Mouse (Mus musculus) CH12.LX (cell line): Measurements from ENCODE around the gene Elovl2. TPM values are rescaled to one million over a fixed set of nuclear protein-coding genes. Genes with fewer than 3 reads are reported as not detected.

ENCODE experiments used
- DNase-seq: peaks from one replicate; pipeline ENCODE4 v3.0.0-alpha.2; 2013; ENCODE audit errors: extremely low read depth
- H3K27ac ChIP-seq: 2 replicates; pipeline ENCODE4 v1.5.1; 2012; ENCODE audit warnings: low read depth, mild to moderate bottlenecking, control low read depth, moderate library complexity; ENCODE audit not compliant: insufficient read depth
- H3K27me3 ChIP-seq: replicated peaks from 2 replicates; pipeline ENCODE3; 2012; ENCODE audit warnings: inconsistent platforms
- H3K36me3 ChIP-seq, 2 experiments: replicated peaks in 1 of 2; 2 replicates each; pipeline versions ENCODE3 to v1.6.1; 2012; ENCODE audit warnings: inconsistent platforms in 1 of 2, low read length in 1 of 2, mild to moderate bottlenecking in 1 of 2, mixed read lengths in 1 of 2, moderate library complexity in 1 of 2; ENCODE audit not compliant: control insufficient read depth in 1 of 2, insufficient read depth in 1 of 2
- H3K4me1 ChIP-seq, 2 experiments: 2 replicates each; pipeline ENCODE4 v1.6.1; 2012; ENCODE audit warnings: inconsistent platforms in 1 of 2, moderate library complexity in 1 of 2; ENCODE audit not compliant: insufficient read depth in 2 of 2, control insufficient read depth in 1 of 2
- H3K4me2 ChIP-seq: 2 replicates; pipeline ENCODE4 v1.6.1; 2012; ENCODE audit warnings: low read depth, mild to moderate bottlenecking, control low read depth; ENCODE audit not compliant: poor library complexity, insufficient read depth, severe bottlenecking
- H3K4me3 ChIP-seq, 3 experiments: fragments of 150-350 bp in 1 of 3; sonication (generic) in 1 of 3; replicated peaks in 1 of 3; 2 replicates each; pipeline versions ENCODE3 to v1.5.1; 2011 to 2012; ENCODE audit warnings: low read depth in 2 of 3, low read length in 2 of 3, mild to moderate bottlenecking in 2 of 3, moderate library complexity in 2 of 3, control low read depth in 1 of 3, improper control_type of control experiment in 1 of 3, inconsistent platforms in 1 of 3, mixed read lengths in 1 of 3; ENCODE audit not compliant: poor library complexity in 1 of 3
- H3K79me2 ChIP-seq: replicated peaks from 2 replicates; pipeline ENCODE4 v1.6.1; 2012; ENCODE audit warnings: mild to moderate bottlenecking, moderate library complexity; ENCODE audit not compliant: control insufficient read depth, poor library complexity, insufficient read depth, severe bottlenecking; ENCODE audit errors: extremely low read depth
- H3K9ac ChIP-seq: 2 replicates; pipeline ENCODE4 v1.6.1; 2012; ENCODE audit warnings: low read depth, mild to moderate bottlenecking, control low read depth, moderate library complexity; ENCODE audit not compliant: insufficient read depth
- H3K9me3 ChIP-seq: replicated peaks from 2 replicates; pipeline ENCODE3; 2012; ENCODE audit warnings: low read length, inconsistent platforms, mixed read lengths
- BHLHE40 ChIP-seq: IDR thresholded peaks from 2 replicates; pipeline ENCODE4 v1.6.1; 2011; ENCODE audit warnings: mild to moderate bottlenecking, low read depth, low read length, improper control_type of control experiment
- CHD2 ChIP-seq: IDR thresholded peaks from 2 replicates; pipeline ENCODE4 v1.6.1; 2011; ENCODE audit warnings: low read length, improper control_type of control experiment
- ELF1 ChIP-seq: IDR thresholded peaks from 2 replicates; pipeline ENCODE4 v1.6.1; 2014; ENCODE audit warnings: low read depth, mild to moderate bottlenecking, inconsistent platforms, low read length, improper control_type of control experiment
- ETS1 ChIP-seq: conservative IDR thresholded peaks from 2 replicates; pipeline ENCODE4 v1.6.1; 2012; ENCODE audit warnings: low read depth, mild to moderate bottlenecking, inconsistent platforms, low read length, improper control_type of control experiment, moderate library complexity
- MAX ChIP-seq: IDR thresholded peaks from 2 replicates; pipeline ENCODE4 v1.6.1; 2011; ENCODE audit warnings: low read length, improper control_type of control experiment
- MEF2A ChIP-seq: IDR thresholded peaks from 2 replicates; pipeline ENCODE4 v1.6.1; 2014; ENCODE audit warnings: low read depth, mild to moderate bottlenecking, inconsistent platforms, low read length, improper control_type of control experiment, borderline replicate concordance
- MXI1 ChIP-seq: IDR thresholded peaks from 2 replicates; pipeline ENCODE4 v1.6.1; 2011; ENCODE audit warnings: mild to moderate bottlenecking, low read depth, low read length, improper control_type of control experiment
- MYC ChIP-seq: IDR thresholded peaks from 2 replicates; pipeline ENCODE4 v1.6.1; 2011; ENCODE audit warnings: low read depth, mild to moderate bottlenecking, improper control_type of control experiment, low read length
- NELFE ChIP-seq: IDR thresholded peaks from 2 replicates; pipeline ENCODE4 v1.6.1; 2011; ENCODE audit warnings: low read depth, low read length, improper control_type of control experiment
- NRF1 ChIP-seq: IDR thresholded peaks from 2 replicates; pipeline ENCODE4 v1.6.1; 2014; ENCODE audit warnings: low read depth, mild to moderate bottlenecking, inconsistent platforms, low read length, improper control_type of control experiment, moderate library complexity
- RCOR1 ChIP-seq: conservative IDR thresholded peaks from 2 replicates; pipeline ENCODE4 v1.6.1; 2012; ENCODE audit warnings: low read depth, mild to moderate bottlenecking, inconsistent platforms, low read length, improper control_type of control experiment
- TBP ChIP-seq: conservative IDR thresholded peaks from 2 replicates; pipeline ENCODE4 v1.6.1; 2011; ENCODE audit warnings: low read depth, low read length, improper control_type of control experiment
- TCF12 ChIP-seq: IDR thresholded peaks from 2 replicates; pipeline ENCODE4 v1.6.1; 2014; ENCODE audit warnings: low read depth, mild to moderate bottlenecking, inconsistent platforms, low read length, improper control_type of control experiment
- USF1 ChIP-seq: IDR thresholded peaks from 2 replicates; pipeline ENCODE4 v1.6.1; 2014; ENCODE audit warnings: low read depth, mild to moderate bottlenecking, inconsistent platforms, low read length, improper control_type of control experiment
- ZC3H11A ChIP-seq: IDR thresholded peaks from 2 replicates; pipeline ENCODE4 v1.6.1; 2012; ENCODE audit warnings: low read depth, mild to moderate bottlenecking, inconsistent platforms, low read length, improper control_type of control experiment
- ZKSCAN1 ChIP-seq: IDR thresholded peaks from 2 replicates; pipeline ENCODE4 v1.6.1; 2012; ENCODE audit warnings: low read depth, inconsistent platforms, low read length, improper control_type of control experiment, borderline replicate concordance
- ZNF384 ChIP-seq: IDR thresholded peaks from 2 replicates; pipeline ENCODE4 v1.6.1; 2012; ENCODE audit warnings: low read depth, low read length, improper control_type of control experiment, inconsistent platforms
- dilution Hi-C: fragments of 300-500 bp; cut with MboI; formaldehyde crosslinking; loops from 2 replicates; pipeline ENCODE4 v1.14.3; 2020; ENCODE audit warnings: low sequenced_read_pairs; ENCODE audit not compliant: extremely low pct_unique_long_range_greater_than_20kb, extremely low pct_ligation_motif_present
- in situ Hi-C: fragments of 300-500 bp; cut with MboI; formaldehyde crosslinking; loops from 3 replicates; pipeline ENCODE4 v1.14.3; 2019; ENCODE audit warnings: low sequenced_read_pairs, low pct_ligation_motif_present, low pct_unique_long_range_greater_than_20kb, mixed read lengths
- polyA plus RNA-seq: library from polyadenylated mRNA; unstranded; fragments of >175 nt; gene quantifications from 2 replicates; pipeline ENCODE4 v1.2.1, GENCODE M21; 2012; ENCODE audit warnings: low read depth; ENCODE audit not compliant: insufficient read length
- total RNA-seq, 2 experiments: library from RNA; depleted of rRNA; stranded (reverse); fragments of 300-350 nt in 1 of 2; fragments of >200 nt in 1 of 2; gene quantifications; 2 replicates each; pipeline ENCODE4 v1.2.3; 2012 to 2014

Elovl2 gene
- total and polyA plus RNA-seq, 3 experiments, result not detected

GRCm38 (mm10) chr13:41252736-41253135 lies 32.5 kb upstream of the Elovl2 start:
- in situ Hi-C loops, result no loop called here
- Histone ChIP-seq H3K4me3 (no peak overlapping the region), H3K27ac (no peak overlapping the region), H3K9me3 (no peaks in the 10 kb centered on the region), H3K79me2 (no peaks in the 10 kb centered on the region; the same call in none of the 2 replicates)
- TF ChIP-seq MYC, result no peak
- no peak for TF ChIP-seq CHD2
- TF ChIP-seq MAX, result no peak
- TF ChIP-seq RCOR1, result no peak
- no peak for TF ChIP-seq ZNF384
- TF ChIP-seq TBP, result no peak
- no peak for TF ChIP-seq ETS1
- TF ChIP-seq, all 38 proteins: peak for 0
- Histone ChIP-seq H3K9ac (no peak overlapping the region), H3K4me2 (no peak overlapping the region), H3K4me1 (peaks cover 3 to 27% of the 10 kb centered on the region in 2 experiments; a peak in 3 of 4 replicates), H3K36me3 (peaks cover 0 to 29% of the 10 kb centered on the region in 2 experiments), H3K27me3 (no peaks in the 10 kb centered on the region)
- dilution Hi-C loops, result no loop called here
- DNase-seq, result no peak

- H3K4me2 ChIP-seq, result no peak overlapping the region
Observed at GRCm38 (mm10) chr13:41252141-41252540, 31.9 kb upstream of the Elovl2 start.

GRCm38 (mm10) chr13:41251667-41252066 lies 31.5 kb upstream of the Elovl2 start:
- no peak overlapping the region for H3K4me3 ChIP-seq
- dilution Hi-C loops (no loop called here), in situ Hi-C loops (no loop called here)
- H3K4me1 ChIP-seq, result peaks cover 3 to 23% of the 10 kb centered on the region in 2 experiments; a peak in 3 of 4 replicates
- no peaks in the 10 kb centered on the region for H3K9me3 ChIP-seq
- DNase-seq, result no peak
- TF ChIP-seq NELFE, result no peak
- no peak for TF ChIP-seq ETS1
- no peak for TF ChIP-seq MXI1
- TF ChIP-seq TBP, result no peak
- no peak for TF ChIP-seq MEF2A
- TF ChIP-seq USF1, result no peak
- TF ChIP-seq TCF12, result no peak
- TF ChIP-seq ELF1, result no peak
- TF ChIP-seq NRF1, result no peak
- no peak for TF ChIP-seq ZC3H11A
- TF ChIP-seq ZKSCAN1, result no peak
- TF ChIP-seq MAX, result no peak
- TF ChIP-seq BHLHE40, result no peak
- TF ChIP-seq MYC, result no peak
- no peak overlapping the region for H3K27ac ChIP-seq
- no peaks in the 10 kb centered on the region for H3K27me3 ChIP-seq
- no peak overlapping the region for H3K9ac ChIP-seq
- H3K4me2 ChIP-seq, result no peak overlapping the region
- H3K36me3 ChIP-seq, result peaks cover 0 to 26% of the 10 kb centered on the region in 2 experiments
- no peaks in the 10 kb centered on the region; the same call in none of the 2 replicates for H3K79me2 ChIP-seq

More at GRCm38 (mm10) chr13:41252141-41252540, 31.9 kb upstream of the Elovl2 start:
- in situ Hi-C loops, result no loop called here
- Histone ChIP-seq H3K9me3 (no peaks in the 10 kb centered on the region), H3K79me2 (no peaks in the 10 kb centered on the region; the same call in none of the 2 replicates), H3K9ac (no peak overlapping the region), H3K36me3 (peaks cover 0 to 26% of the 10 kb centered on the region in 2 experiments), H3K27ac (no peak overlapping the region), H3K4me3 (no peak overlapping the region), H3K4me1 (peaks cover 3 to 24% of the 10 kb centered on the region in 2 experiments; a peak in 3 of 4 replicates), H3K27me3 (no peaks in the 10 kb centered on the region)
- dilution Hi-C loops, result no loop called here
- no peak for TF ChIP-seq ETS1
- no peak for DNase-seq
